Mouse (Mus musculus) layer of hippocampus, adult 9-10 months (tissue): Measurements from ENCODE around the gene Picalm.
"Not testable (repeated sequence)": the region's sequence is repeated elsewhere in the genome, so short reads cannot be mapped to it uniquely, and the experiment has no call there.

ENCODE experiments used
- DNase-seq: peaks from one replicate; pipeline ENCODE4 v3.0.0; 2022; ENCODE audit warnings: low spot score

Gene Picalm

GRCm38 (mm10) chr7:90131831-90132241 lies 1.8 kb downstream of the Picalm start:
- no peak for DNase-seq

GRCm38 (mm10) chr7:90132322-90132721 lies 2.3 kb downstream of the Picalm start:
- no peak for DNase-seq

GRCm38 (mm10) chr7:90136736-90137135 lies 6.7 kb downstream of the Picalm start:
- DNase-seq: no peak

GRCm38 (mm10) chr7:90138359-90138758 lies 8.3 kb downstream of the Picalm start:
- no peak for DNase-seq

- DNase-seq: no peak
These were observed 10.3 kb downstream of the Picalm start for GRCm38 (mm10) chr7:90140290-90140689.

- DNase-seq: no peak
These were observed 14.3 kb downstream of the Picalm start for GRCm38 (mm10) chr7:90144275-90144674.

GRCm38 (mm10) chr7:90144971-90145370 lies 15.0 kb downstream of the Picalm start:
- no peak for DNase-seq

GRCm38 (mm10) chr7:90145376-90145775 lies 15.4 kb downstream of the Picalm start:
- no peak for DNase-seq

- no peak for DNase-seq
These were observed 15.9 kb downstream of the Picalm start for GRCm38 (mm10) chr7:90145897-90146296.

GRCm38 (mm10) chr7:90146321-90146720 lies 16.3 kb downstream of the Picalm start:
- no peak for DNase-seq

- no peak for DNase-seq
These were observed 18.0 kb downstream of the Picalm start for GRCm38 (mm10) chr7:90148023-90148422.

GRCm38 (mm10) chr7:90148516-90148915 lies 18.5 kb downstream of the Picalm start:
- DNase-seq: no peak

GRCm38 (mm10) chr7:90150311-90150710 lies 20.3 kb downstream of the Picalm start:
- DNase-seq: no peak

- DNase-seq: no peak
These were observed 28.0 kb downstream of the Picalm start for GRCm38 (mm10) chr7:90158034-90158433.

- DNase-seq: no peak
These were observed 30.6 kb downstream of the Picalm start for GRCm38 (mm10) chr7:90160598-90160997.

GRCm38 (mm10) chr7:90164276-90164675 lies 34.3 kb downstream of the Picalm start:
- DNase-seq: no peak

GRCm38 (mm10) chr7:90165970-90166369 lies 36.0 kb downstream of the Picalm start:
- no peak for DNase-seq

GRCm38 (mm10) chr7:90167777-90168176 lies 37.8 kb downstream of the Picalm start:
- DNase-seq: not testable (repeated sequence)

- no peak for DNase-seq
These were observed 43.8 kb downstream of the Picalm start for GRCm38 (mm10) chr7:90173778-90174177.

GRCm38 (mm10) chr7:90175576-90175975 lies 45.6 kb downstream of the Picalm start:
- no peak for DNase-seq

GRCm38 (mm10) chr7:90180635-90181034 lies 50.6 kb downstream of the Picalm start:
- no peak for DNase-seq

- DNase-seq: no peak
These were observed 70.2 kb downstream of the Picalm start for GRCm38 (mm10) chr7:90200251-90200650.

GRCm38 (mm10) chr7:90201877-90202465 lies 72.0 kb downstream of the Picalm start:
- DNase-seq: no peak

GRCm38 (mm10) chr7:90203914-90204313 lies 73.9 kb downstream of the Picalm start:
- no peak for DNase-seq
